Mouse (Mus musculus) heart, adult 2 months (tissue): ENCODE measurements around the gene Mapk8ip2.

Experiments used
- CTCF ChIP-seq: fragments of 200-600 bp; IDR thresholded peaks from 2 replicates; pipeline ENCODE4 v1.8.1; 2022; ENCODE audit warnings: antibody characterized with exemption, mild to moderate bottlenecking, moderate library complexity
- EP300 ChIP-seq: fragments of 200-500 bp; IDR thresholded peaks from 2 replicates; pipeline ENCODE4 v1.6.1; 2011; ENCODE audit warnings: low read depth, low read length, control low read depth; ENCODE audit not compliant: insufficient read depth
- POLR2A ChIP-seq: fragments of 200-500 bp; IDR thresholded peaks from 2 replicates; pipeline ENCODE4 v1.6.1; 2011; ENCODE audit warnings: mild to moderate bottlenecking, low read depth, low read length, control low read depth; ENCODE audit not compliant: insufficient read depth

DNA sequence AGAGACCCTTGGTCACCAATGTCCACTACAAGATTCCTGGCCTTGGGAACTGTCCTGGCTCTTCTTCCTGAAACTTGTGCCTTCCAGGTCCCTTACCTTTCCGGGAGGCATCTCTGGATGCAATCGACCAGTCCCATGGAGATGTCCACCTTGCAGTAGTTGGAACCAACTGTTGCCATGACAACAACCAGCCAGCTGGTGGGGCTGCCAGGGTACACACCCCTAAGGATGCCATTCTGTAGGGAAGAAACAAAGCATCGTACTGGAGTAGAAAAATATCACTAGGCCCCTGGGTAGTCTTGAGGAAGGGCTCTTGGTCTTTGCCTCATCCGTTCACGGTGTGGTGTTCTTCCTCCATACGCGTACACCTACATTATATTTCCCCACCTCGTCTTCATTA lies 29.1 kb upstream of the Mapk8ip2 start:
- TF ChIP-seq CTCF (no peak), POLR2A (no peak), EP300 (no peak)
